Mouse (Mus musculus): ENCODE results near the gene Gm9945.

The Gm9945 gene

DNA sequence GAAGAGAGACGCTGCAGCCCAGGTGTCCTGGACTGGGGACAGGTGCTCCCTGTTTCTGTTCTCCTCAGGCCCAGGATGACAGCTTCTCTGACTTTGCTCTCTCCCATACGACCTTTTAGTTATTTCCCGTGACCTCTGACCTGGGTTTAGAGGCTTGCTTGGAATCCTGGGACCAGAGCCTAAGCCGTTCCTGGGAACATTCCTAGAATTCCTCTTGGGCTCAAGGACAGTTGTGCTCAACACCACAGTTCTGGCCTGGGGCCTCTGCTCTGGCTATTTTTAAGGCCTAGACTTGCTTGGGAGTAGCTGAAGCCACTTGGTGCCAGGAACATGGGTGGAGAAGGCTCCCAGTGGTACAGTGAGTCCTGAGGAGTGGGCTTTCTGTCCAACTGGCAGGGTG lies 45.5 kb downstream of the Gm9945 start:
- peak; percentile 61 for DNase-seq

DNA sequence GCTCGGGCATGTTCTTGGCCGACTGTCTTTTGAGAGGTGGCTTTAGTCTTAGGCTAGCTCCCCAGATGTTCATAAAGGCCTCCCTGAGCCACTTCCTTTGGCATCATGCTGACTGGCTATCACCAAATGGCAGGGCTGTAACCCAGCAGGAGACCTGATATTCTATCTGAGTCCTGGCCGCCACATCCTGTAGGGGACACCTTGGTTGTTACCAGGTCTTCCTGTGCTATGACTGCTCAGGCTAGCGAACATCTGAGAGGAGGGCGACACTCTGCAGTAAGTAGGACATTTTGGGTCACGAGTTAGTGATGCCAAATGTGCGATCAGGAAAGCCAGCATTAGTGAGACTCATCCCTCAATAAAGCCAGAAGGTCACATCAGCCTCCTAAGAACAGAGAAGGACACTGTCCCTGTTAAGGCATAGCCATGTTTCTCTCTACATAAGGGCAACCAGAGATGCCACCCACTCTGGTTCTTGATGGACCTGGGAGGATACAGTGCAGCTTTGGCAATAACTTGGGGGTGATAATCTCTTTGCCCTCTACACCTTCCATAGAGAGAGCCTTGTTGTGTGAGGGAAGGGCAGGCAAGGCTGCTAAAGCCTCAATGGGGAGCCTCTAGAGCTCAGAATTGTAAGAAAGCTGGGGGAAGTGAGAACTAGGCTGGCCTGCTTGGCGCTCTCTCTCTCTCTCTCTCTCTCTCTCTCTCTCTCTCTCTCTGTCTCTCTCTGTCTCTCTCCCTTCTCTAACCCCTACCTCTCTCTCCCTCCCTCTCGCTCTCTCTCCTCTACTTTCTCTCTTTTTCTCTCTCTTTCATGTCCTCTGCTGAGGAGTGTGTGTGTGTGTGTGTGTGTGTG lies 48.7 kb downstream of the Gm9945 start:
- no peak for DNase-seq

DNA sequence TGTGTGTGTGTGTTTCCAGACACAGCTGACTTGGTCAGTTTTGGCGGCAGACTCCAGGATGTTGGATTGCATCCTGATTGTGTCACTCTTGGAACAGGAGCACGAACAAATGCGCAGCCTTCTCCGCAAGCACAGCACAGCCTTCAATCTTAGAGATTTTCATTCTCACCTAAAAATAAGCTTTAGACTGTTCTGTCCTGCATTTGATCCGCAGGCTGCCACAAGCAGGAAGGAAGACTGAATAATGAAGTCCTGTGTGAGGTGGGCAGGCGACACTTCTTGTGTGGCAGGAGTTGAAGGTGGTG lies 49.2 kb downstream of the Gm9945 start:
- DNase-seq, result peak; percentile 68

DNA sequence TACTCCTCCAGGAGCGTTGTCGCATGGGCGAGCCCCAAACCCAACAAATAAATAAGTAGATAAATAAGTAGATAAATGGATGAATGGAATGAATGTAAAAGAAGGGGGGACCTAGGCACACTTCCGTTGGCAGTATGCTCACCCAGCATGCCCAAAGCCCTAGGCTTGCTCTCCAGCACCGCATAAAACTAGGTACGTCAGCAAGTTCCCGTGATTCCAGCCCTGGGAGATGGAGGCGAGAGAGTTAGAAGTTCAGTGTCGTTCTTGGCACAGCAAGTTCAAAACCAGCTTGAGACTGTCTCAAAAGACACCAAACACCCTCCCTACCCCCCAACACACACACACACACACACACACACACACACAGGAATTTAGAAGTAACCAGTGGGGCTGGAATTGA lies 50.0 kb downstream of the Gm9945 start:
- DNase-seq, result no peak

All from lung, postnatal 14 days (tissue).